Mouse (Mus musculus): Measurements from ENCODE around the gene Aqp1. TPM values are rescaled to one million over a fixed set of nuclear protein-coding genes. Genes with fewer than 3 reads are reported as not detected.

Aqp1 gene
- total RNA-seq, 2 experiments from 2014 or later = 360 to 594 TPM

- intact Hi-C loops (cut with DNase I) = no loop called here
- DNase-seq = no peak
Observed at GRCm38 (mm10) chr6:55328179-55328578, 8.1 kb upstream of the Aqp1 start.

GRCm38 (mm10) chr6:55331315-55331714 is 4.9 kb upstream of the Aqp1 start:
- intact Hi-C loops (cut with DNase I) = loop anchor here (2.0 kb wide), 1 partner anchor 91 kb away; no protein-coding TSS in a partner anchor
- DNase-seq = no peak

- intact Hi-C loops (cut with DNase I) = no loop called here
- DNase-seq = no peak
Observed at GRCm38 (mm10) chr6:55332100-55332772, 4.0 kb upstream of the Aqp1 start.

- no peak for DNase-seq
- intact Hi-C loops (cut with DNase I) = no loop called here
Observed at GRCm38 (mm10) chr6:55332773-55333109, 3.5 kb upstream of the Aqp1 start.

GRCm38 (mm10) chr6:55337242-55337641 is 1.0 kb downstream of the Aqp1 start:
- DNase-seq = no peak
- intact Hi-C loops (cut with DNase I) = loop anchor here (5.0 kb wide), 1 partner anchor 40 kb away; no protein-coding TSS in a partner anchor

GRCm38 (mm10) chr6:55338077-55338476 is 1.8 kb downstream of the Aqp1 start:
- DNase-seq = no peak
- intact Hi-C loops (cut with DNase I) = loop anchor here (5.0 kb wide), 1 partner anchor 41 kb away; no protein-coding TSS in a partner anchor

GRCm38 (mm10) chr6:55338934-55339825 is 2.9 kb downstream of the Aqp1 start:
- intact Hi-C loops (cut with DNase I) = loop anchor here (5.0 kb wide), 1 partner anchor 42 kb away; no protein-coding TSS in a partner anchor
- no peak for DNase-seq

GRCm38 (mm10) chr6:55341688-55342087 is 5.5 kb downstream of the Aqp1 start:
- DNase-seq = no peak

GRCm38 (mm10) chr6:55342328-55342727 is 6.1 kb downstream of the Aqp1 start:
- DNase-seq = no peak
- intact Hi-C loops (cut with DNase I) = no loop called here

More at GRCm38 (mm10) chr6:55341688-55342087, 5.5 kb downstream of the Aqp1 start:
- intact Hi-C loops (cut with DNase I) = no loop called here

GRCm38 (mm10) chr6:55343446-55343845 is 7.2 kb downstream of the Aqp1 start:
- intact Hi-C loops (cut with DNase I) = no loop called here

GRCm38 (mm10) chr6:55344291-55345016 is 8.2 kb downstream of the Aqp1 start:
- intact Hi-C loops (cut with DNase I) = no loop called here
- peak in 1 of 2 experiments; percentile 17 for DNase-seq

More at GRCm38 (mm10) chr6:55343446-55343845, 7.2 kb downstream of the Aqp1 start:
- peak in 1 of 2 experiments; percentile 5 for DNase-seq

- peak in 1 of 2 experiments; percentile 4 for DNase-seq
- intact Hi-C loops (cut with DNase I) = no loop called here
Observed at GRCm38 (mm10) chr6:55345264-55345663, 9.0 kb downstream of the Aqp1 start.

GRCm38 (mm10) chr6:55346491-55346890 is 10.3 kb downstream of the Aqp1 start:
- DNase-seq = peak in 1 of 2 experiments; percentile 3
- intact Hi-C loops (cut with DNase I) = no loop called here

GRCm38 (mm10) chr6:55347711-55348571 is 11.7 kb downstream of the Aqp1 start:
- intact Hi-C loops (cut with DNase I) = no loop called here
- DNase-seq = peak in 1 of 2 experiments; percentile 3

GRCm38 (mm10) chr6:55349231-55349630 is 13.0 kb downstream of the Aqp1 start:
- intact Hi-C loops (cut with DNase I) = no loop called here
- no peak for DNase-seq

GRCm38 (mm10) chr6:55350383-55350952 is 14.2 kb downstream of the Aqp1 start:
- intact Hi-C loops (cut with DNase I) = no loop called here
- DNase-seq = no peak

- no peak for DNase-seq
- intact Hi-C loops (cut with DNase I) = no loop called here
Observed at GRCm38 (mm10) chr6:55351712-55352111, 15.5 kb downstream of the Aqp1 start.

- DNase-seq = peak in 1 of 2 experiments; percentile 3
- intact Hi-C loops (cut with DNase I) = no loop called here
Observed at GRCm38 (mm10) chr6:55353711-55354445, 17.6 kb downstream of the Aqp1 start.
